Mouse (Mus musculus) G1E (cell line): Measurements from ENCODE around the gene Cacnb4.

Source experiments
- CTCF ChIP-seq: IDR thresholded peaks from 2 replicates; pipeline ENCODE4 v1.5.1; 2012; ENCODE audit warnings: low read depth, low read length, inconsistent platforms, mixed read lengths
- GATA1 ChIP-seq: IDR thresholded peaks from 2 replicates; pipeline ENCODE4 v1.6.1; 2012; ENCODE audit warnings: borderline replicate concordance, low read length, inconsistent platforms, mixed read lengths
- GATA2 ChIP-seq: IDR thresholded peaks from 2 replicates; pipeline ENCODE4 v1.6.1; 2012; ENCODE audit warnings: low read depth, low read length, inconsistent platforms, borderline replicate concordance
- POLR2AphosphoS5 ChIP-seq: IDR thresholded peaks from 2 replicates; pipeline ENCODE4 v1.6.1; 2012; ENCODE audit warnings: low read depth, low read length, inconsistent platforms; ENCODE audit not compliant: insufficient replicate concordance
- TAL1 ChIP-seq: conservative IDR thresholded peaks from 2 replicates; pipeline ENCODE4 v1.6.1; 2012; ENCODE audit warnings: low read depth, low read length, inconsistent platforms, mixed read lengths

- no peak for TF ChIP-seq CTCF
- TF ChIP-seq GATA1 = no peak
- TF ChIP-seq TAL1 = no peak
- TF ChIP-seq GATA2 = no peak
- no peak for TF ChIP-seq POLR2AphosphoS5
Observed at GRCm38 (mm10) chr2:52512865-52513388, 163.7 kb downstream of the Cacnb4 start.
